Mouse (Mus musculus): ENCODE data around the gene Exoc4. TPM values are rescaled to one million over a fixed set of nuclear protein-coding genes. Genes with fewer than 3 reads are reported as not detected.

Exoc4 gene
- polyA plus RNA-seq, 1 experiment from 2014 or later, result 5.0 TPM

DNA sequence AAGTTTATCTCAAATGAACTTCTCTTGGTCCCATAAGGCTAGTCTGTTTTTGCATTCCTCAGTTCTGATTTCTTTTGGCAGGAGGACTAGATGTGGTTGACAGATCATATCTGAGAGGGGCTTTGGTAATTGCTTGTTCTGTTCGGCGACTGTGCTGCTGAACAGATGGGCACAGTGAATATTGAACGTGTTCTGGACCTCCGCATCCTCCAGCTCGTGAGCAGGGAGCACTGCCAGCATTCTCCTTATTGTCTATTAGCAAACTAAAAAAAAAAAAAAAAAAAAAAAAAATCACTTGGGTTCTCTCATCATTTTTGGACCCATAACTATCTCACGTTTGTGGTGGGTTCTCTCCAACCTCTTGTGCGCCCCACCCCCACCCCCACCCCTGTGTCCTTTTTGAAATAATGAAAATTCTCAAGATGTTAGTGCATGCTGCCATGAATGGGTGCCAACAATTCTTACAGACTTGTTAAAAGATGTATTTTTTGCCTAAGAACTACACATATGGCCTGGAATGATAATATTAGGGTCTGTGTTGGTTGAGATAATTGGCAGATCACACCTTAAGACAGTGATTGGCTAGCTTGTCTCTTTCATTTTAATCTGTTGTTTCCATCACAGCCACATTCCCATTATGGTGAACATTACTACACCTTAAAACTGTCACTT is 276.9 kb downstream of the Exoc4 start:
- no peaks in the 10 kb centered on the region for H3K27me3 ChIP-seq (ENCODE audit: insufficient read depth, low read length)
- no peaks in the 10 kb centered on the region for H3K36me3 ChIP-seq (replicated peaks; ENCODE audit: insufficient read depth, low read length)
- DNase-seq (no peak), ATAC-seq (no peak)
- H3K9me3 ChIP-seq (ENCODE audit: low read length), result no peaks in the 10 kb centered on the region
- 76% methylated on average over 7 of the region's 7 CpGs for WGBS (ENCODE audit: insufficient replicate concordance)
- no peak overlapping the region for H3K27ac ChIP-seq (ENCODE audit: low read depth)
- no peak overlapping the region for H3K4me2 ChIP-seq (ENCODE audit: low read depth, low read length)
- no peak overlapping the region for H3K4me3 ChIP-seq (ENCODE audit: low read depth, low read length)
- no peak for TF ChIP-seq EP300 (IDR thresholded peaks at IDR 0.05; ENCODE audit: low read depth)
- TF ChIP-seq CTCF (IDR thresholded peaks at IDR 0.05; ENCODE audit: low read depth), result no peak
- no peak overlapping the region for H3K9ac ChIP-seq (replicated peaks)
- H3K4me1 ChIP-seq (ENCODE audit: insufficient read depth), result no peaks in the 10 kb centered on the region

DNA sequence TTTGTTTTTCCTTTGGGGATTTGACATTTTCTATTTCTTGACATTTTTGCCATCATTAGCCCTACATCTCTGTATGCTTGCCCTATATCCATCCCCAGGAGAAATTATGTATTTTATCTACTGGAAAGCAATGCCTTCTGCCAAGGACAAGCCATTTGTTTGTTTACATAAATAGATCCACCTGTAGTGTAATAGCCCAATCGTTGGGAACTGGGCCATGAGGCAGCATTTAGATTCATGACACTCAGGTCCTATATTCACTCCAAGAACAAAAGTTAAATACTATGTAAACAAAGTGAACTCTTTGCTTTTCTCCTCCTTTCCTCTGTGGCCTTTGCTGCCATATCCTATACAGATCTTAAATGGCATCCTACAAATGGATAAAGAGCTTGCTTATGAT is 291.5 kb downstream of the Exoc4 start:
- Histone ChIP-seq H3K27me3 (ENCODE audit: insufficient read depth, low read length) (no peaks in the 10 kb centered on the region), H3K9me3 (ENCODE audit: low read length) (no peaks in the 10 kb centered on the region), H3K36me3 (replicated peaks; ENCODE audit: insufficient read depth, low read length) (no peaks in the 10 kb centered on the region), H3K4me1 (ENCODE audit: insufficient read depth) (no peaks in the 10 kb centered on the region), H3K27ac (ENCODE audit: low read depth) (no peak overlapping the region), H3K9ac (replicated peaks) (no peak overlapping the region), H3K4me2 (ENCODE audit: low read depth, low read length) (no peak overlapping the region), H3K4me3 (ENCODE audit: low read depth, low read length) (no peak overlapping the region)
- no peak for DNase-seq
- no peak for TF ChIP-seq EP300 (IDR thresholded peaks at IDR 0.05; ENCODE audit: low read depth)
- TF ChIP-seq CTCF (IDR thresholded peaks at IDR 0.05; ENCODE audit: low read depth), result no peak
- no peak for ATAC-seq
- WGBS (ENCODE audit: insufficient replicate concordance), result 62% methylated on average over 1 of the region's 1 CpGs

DNA sequence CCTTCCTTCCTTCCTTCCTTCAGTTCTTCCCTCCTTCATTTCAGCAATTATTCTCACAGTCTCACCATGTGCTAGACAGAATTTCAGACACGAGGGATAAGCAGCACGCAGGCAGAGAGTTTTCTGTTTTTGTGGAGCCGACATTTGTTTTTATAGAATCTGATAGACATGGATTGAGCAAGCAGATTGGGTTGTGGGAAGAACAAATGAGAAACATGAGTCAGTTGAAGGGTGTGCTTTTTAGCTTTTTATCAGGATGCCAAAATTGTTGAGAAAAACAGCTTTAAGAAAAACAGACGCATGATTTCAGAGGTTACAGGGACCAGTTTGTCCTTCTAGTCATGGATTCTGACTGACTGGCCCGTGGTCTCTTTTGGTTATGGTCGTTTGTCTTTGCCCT is 293.8 kb downstream of the Exoc4 start:
- Histone ChIP-seq H3K9me3 (ENCODE audit: low read length) (no peaks in the 10 kb centered on the region), H3K27ac (ENCODE audit: low read depth) (no peak overlapping the region), H3K27me3 (ENCODE audit: insufficient read depth, low read length) (no peaks in the 10 kb centered on the region), H3K4me3 (ENCODE audit: low read depth, low read length) (no peak overlapping the region), H3K4me2 (ENCODE audit: low read depth, low read length) (no peak overlapping the region), H3K9ac (replicated peaks) (no peak overlapping the region), H3K4me1 (ENCODE audit: insufficient read depth) (no peaks in the 10 kb centered on the region), H3K36me3 (replicated peaks; ENCODE audit: insufficient read depth, low read length) (no peaks in the 10 kb centered on the region)
- WGBS (ENCODE audit: insufficient replicate concordance), result 79% methylated on average over 6 of the region's 6 CpGs
- TF ChIP-seq CTCF (IDR thresholded peaks at IDR 0.05; ENCODE audit: low read depth) (no peak), EP300 (IDR thresholded peaks at IDR 0.05; ENCODE audit: low read depth) (no peak)
- ATAC-seq (no peak), DNase-seq (no peak)

DNA sequence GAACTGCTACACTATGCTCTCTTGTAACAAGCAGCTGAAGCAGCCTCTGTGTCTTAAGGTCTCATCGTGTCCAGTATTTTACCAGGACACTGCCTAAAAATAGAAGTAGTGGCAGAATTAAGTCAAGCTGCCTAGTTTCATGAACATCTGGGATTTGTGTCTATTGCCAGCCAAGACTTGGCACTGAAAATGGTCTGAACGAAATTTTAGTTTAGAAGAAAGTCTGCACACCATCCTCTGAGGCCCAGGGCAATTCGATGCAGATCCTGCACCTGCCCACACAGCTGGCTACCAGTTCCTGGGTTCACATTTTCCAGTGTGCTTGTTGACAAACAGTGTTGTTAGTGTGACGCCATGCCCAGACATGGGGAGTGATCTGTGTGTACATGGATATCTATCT is 303.0 kb downstream of the Exoc4 start:
- no peaks in the 10 kb centered on the region for H3K27me3 ChIP-seq (ENCODE audit: insufficient read depth, low read length)
- H3K4me2 ChIP-seq (ENCODE audit: low read depth, low read length), result no peak overlapping the region
- no peak overlapping the region for H3K4me3 ChIP-seq (ENCODE audit: low read depth, low read length)
- no peak overlapping the region for H3K27ac ChIP-seq (ENCODE audit: low read depth)
- no peaks in the 10 kb centered on the region for H3K9me3 ChIP-seq (ENCODE audit: low read length)
- 79% methylated on average over 4 of the region's 4 CpGs for WGBS (ENCODE audit: insufficient replicate concordance)
- no peaks in the 10 kb centered on the region for H3K4me1 ChIP-seq (ENCODE audit: insufficient read depth)
- DNase-seq (no peak), ATAC-seq (no peak)
- TF ChIP-seq CTCF (IDR thresholded peaks at IDR 0.05; ENCODE audit: low read depth) (no peak), EP300 (IDR thresholded peaks at IDR 0.05; ENCODE audit: low read depth) (no peak)
- no peaks in the 10 kb centered on the region for H3K36me3 ChIP-seq (replicated peaks; ENCODE audit: insufficient read depth, low read length)
- H3K9ac ChIP-seq (replicated peaks), result no peak overlapping the region

DNA sequence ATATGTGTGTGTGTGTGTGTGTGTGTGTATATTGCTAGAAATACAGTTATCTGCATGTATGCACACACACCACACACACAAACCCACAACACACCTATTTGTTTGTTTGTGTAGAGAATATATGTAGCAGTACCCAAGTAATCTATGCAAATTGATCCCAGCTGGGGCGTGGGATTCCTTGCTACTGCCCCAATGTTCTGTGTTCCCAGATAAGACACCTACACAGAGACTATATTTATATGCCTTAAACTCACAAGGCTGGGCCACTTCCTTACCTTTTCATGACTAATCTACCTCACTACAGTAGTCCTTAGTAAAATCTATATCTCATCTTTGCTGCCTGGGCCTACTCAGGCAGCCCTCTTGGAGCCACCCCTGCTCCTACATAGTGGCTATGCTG is 312.0 kb downstream of the Exoc4 start:
- 64% methylated on average over 1 of the region's 1 CpGs for WGBS (ENCODE audit: insufficient replicate concordance)
- no peak for DNase-seq
- TF ChIP-seq EP300 (IDR thresholded peaks at IDR 0.05; ENCODE audit: low read depth) (no peak), CTCF (IDR thresholded peaks at IDR 0.05; ENCODE audit: low read depth) (no peak)
- Histone ChIP-seq H3K36me3 (replicated peaks; ENCODE audit: insufficient read depth, low read length) (no peaks in the 10 kb centered on the region), H3K4me2 (ENCODE audit: low read depth, low read length) (no peak overlapping the region), H3K27me3 (ENCODE audit: insufficient read depth, low read length) (no peaks in the 10 kb centered on the region), H3K27ac (ENCODE audit: low read depth) (no peak overlapping the region), H3K9ac (replicated peaks) (no peak overlapping the region), H3K4me1 (ENCODE audit: insufficient read depth) (no peaks in the 10 kb centered on the region), H3K9me3 (ENCODE audit: low read length) (no peaks in the 10 kb centered on the region), H3K4me3 (ENCODE audit: low read depth, low read length) (no peak overlapping the region)
- ATAC-seq, result no peak

DNA sequence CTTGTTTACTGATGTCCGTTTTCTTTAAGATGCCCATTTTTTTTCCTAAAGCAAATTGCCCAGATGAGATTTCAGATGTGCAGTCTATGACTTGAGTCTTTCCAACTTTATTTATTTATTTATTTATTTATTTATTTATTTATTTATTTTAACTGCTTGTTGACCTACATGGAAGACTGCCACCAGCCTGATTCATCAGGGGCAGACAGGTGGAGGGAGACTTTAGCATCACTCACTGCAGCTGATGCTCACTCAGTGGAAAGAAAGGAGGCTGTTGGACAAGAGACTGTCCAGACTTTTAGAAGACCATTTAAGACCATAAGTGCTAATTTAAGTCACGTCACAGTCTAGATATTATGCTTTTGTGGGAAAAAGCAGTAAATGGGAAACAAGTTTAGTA is 313.0 kb downstream of the Exoc4 start:
- Histone ChIP-seq H3K4me3 (ENCODE audit: low read depth, low read length) (no peak overlapping the region), H3K4me2 (ENCODE audit: low read depth, low read length) (no peak overlapping the region), H3K27ac (ENCODE audit: low read depth) (no peak overlapping the region), H3K4me1 (ENCODE audit: insufficient read depth) (no peaks in the 10 kb centered on the region), H3K9ac (replicated peaks) (no peak overlapping the region), H3K27me3 (ENCODE audit: insufficient read depth, low read length) (no peaks in the 10 kb centered on the region), H3K36me3 (replicated peaks; ENCODE audit: insufficient read depth, low read length) (no peaks in the 10 kb centered on the region), H3K9me3 (ENCODE audit: low read length) (no peaks in the 10 kb centered on the region)
- no peak for TF ChIP-seq CTCF (IDR thresholded peaks at IDR 0.05; ENCODE audit: low read depth)
- no peak for TF ChIP-seq EP300 (IDR thresholded peaks at IDR 0.05; ENCODE audit: low read depth)
- no peak for DNase-seq
- WGBS (ENCODE audit: insufficient replicate concordance), result 80% methylated on average over 2 of the region's 2 CpGs
- no peak for ATAC-seq

DNA sequence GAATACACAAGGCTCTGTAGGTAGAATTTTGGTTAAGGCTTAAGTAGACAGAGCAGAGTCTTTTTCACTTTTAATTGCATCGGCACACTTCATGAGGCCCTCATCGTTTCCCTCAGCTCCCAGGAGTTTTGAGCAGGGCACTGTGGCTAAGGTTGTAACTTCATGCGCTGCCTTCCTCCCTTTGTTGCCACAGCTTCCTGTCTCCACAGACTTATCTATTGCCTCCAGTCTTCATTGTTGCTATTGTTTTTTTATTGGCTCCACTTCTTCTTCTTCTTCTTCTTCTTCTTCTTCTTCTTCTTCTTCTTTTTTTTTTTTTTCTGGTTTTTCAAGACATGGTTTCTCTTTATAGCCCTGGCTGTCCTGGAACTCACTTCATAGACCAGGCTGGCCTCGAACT is 327.1 kb downstream of the Exoc4 start:
- no peaks in the 10 kb centered on the region for H3K9me3 ChIP-seq (ENCODE audit: low read length)
- H3K9ac ChIP-seq (replicated peaks), result no peak overlapping the region
- no peak overlapping the region for H3K4me3 ChIP-seq (ENCODE audit: low read depth, low read length)
- no peaks in the 10 kb centered on the region for H3K27me3 ChIP-seq (ENCODE audit: insufficient read depth, low read length)
- H3K27ac ChIP-seq (ENCODE audit: low read depth), result no peak overlapping the region
- TF ChIP-seq EP300 (IDR thresholded peaks at IDR 0.05; ENCODE audit: low read depth) (no peak), CTCF (IDR thresholded peaks at IDR 0.05; ENCODE audit: low read depth) (no peak)
- no peaks in the 10 kb centered on the region for H3K36me3 ChIP-seq (replicated peaks; ENCODE audit: insufficient read depth, low read length)
- H3K4me1 ChIP-seq (ENCODE audit: insufficient read depth), result no peaks in the 10 kb centered on the region
- ATAC-seq (no peak), DNase-seq (no peak)
- H3K4me2 ChIP-seq (ENCODE audit: low read depth, low read length), result no peak overlapping the region
- WGBS (ENCODE audit: insufficient replicate concordance), result 58% methylated on average over 4 of the region's 4 CpGs
